Mouse (Mus musculus) T-helper 17 cell (primary cell): Measurements from ENCODE around the gene Ccdc70.
"Not testable (repeated sequence)": the region's sequence is repeated elsewhere in the genome, so short reads cannot be mapped to it uniquely, and the experiment has no call there.

Source experiments
- in situ Hi-C, 2 experiments: fragments of 300-600 bp; cut with MboI, MseI; formaldehyde crosslinking; loops; 1 replicate in 1 of 2; 2 replicates in 1 of 2; pipeline ENCODE4 v1.15.1; 2025; ENCODE audit warnings: high pct_unique_total_duplicates in 2 of 2

The Ccdc70 gene

GRCm38 (mm10) chr8:21969475-21969874 is at the start of gene Ccdc70:
Gene Ccdc70, plus strand, starts transcription at chr8:21969775.
- in situ Hi-C loops = no loop called here

GRCm38 (mm10) chr8:21930754-21931153 is 38.8 kb upstream of the Ccdc70 start:
- in situ Hi-C loops = not testable (repeated sequence)

GRCm38 (mm10) chr8:21932610-21933009 is 37.0 kb upstream of the Ccdc70 start, which contains the start of gene Defb15:
Gene Defb15, minus strand, starts transcription at chr8:21932710.
- in situ Hi-C loops = no loop called here

- in situ Hi-C loops = not testable (repeated sequence)
Observed at GRCm38 (mm10) chr8:21938052-21938451, 31.5 kb upstream of the Ccdc70 start, which contains the start of gene Defb35. Gene Defb35, plus strand, starts transcription at chr8:21938352.

GRCm38 (mm10) chr8:21946462-21946861 is 23.1 kb upstream of the Ccdc70 start, which contains the start of gene Defb13:
Gene Defb13, plus strand, starts transcription at chr8:21946762.
- in situ Hi-C loops = no loop called here

GRCm38 (mm10) chr8:21947311-21948017 is 22.1 kb upstream of the Ccdc70 start:
- in situ Hi-C loops = no loop called here

GRCm38 (mm10) chr8:21955321-21955720 is 14.3 kb upstream of the Ccdc70 start:
- in situ Hi-C loops = loop anchor here in 1 of 2 experiments (10.0 kb wide), 1 partner anchor 941 kb away; no protein-coding TSS in a partner anchor

- in situ Hi-C loops = loop anchor here in 1 of 2 experiments (10.0 kb wide), 1 partner anchor 942 kb away; no protein-coding TSS in a partner anchor
Observed at GRCm38 (mm10) chr8:21956336-21956735, 13.2 kb upstream of the Ccdc70 start.

- in situ Hi-C loops = loop anchor here in 1 of 2 experiments (10.0 kb wide), 1 partner anchor 944 kb away; no protein-coding TSS in a partner anchor
Observed at GRCm38 (mm10) chr8:21958414-21958813, 11.2 kb upstream of the Ccdc70 start, which contains the start of gene Fam90a1a. Gene Fam90a1a, plus strand, starts transcription at chr8:21958714.

GRCm38 (mm10) chr8:21966646-21967045 is 2.9 kb upstream of the Ccdc70 start:
- in situ Hi-C loops = no loop called here

GRCm38 (mm10) chr8:21978193-21978592 is 8.6 kb downstream of the Ccdc70 start:
- in situ Hi-C loops = no loop called here

- in situ Hi-C loops = no loop called here
Observed at GRCm38 (mm10) chr8:21981664-21982337, 12.2 kb downstream of the Ccdc70 start.

- in situ Hi-C loops = no loop called here
Observed at GRCm38 (mm10) chr8:21992184-21992583, 22.6 kb downstream of the Ccdc70 start.

- in situ Hi-C loops = no loop called here
Observed at GRCm38 (mm10) chr8:21995181-21995580, 25.6 kb downstream of the Ccdc70 start.

GRCm38 (mm10) chr8:22004750-22005522 is 35.4 kb downstream of the Ccdc70 start:
- in situ Hi-C loops = loop anchor here in 1 of 2 experiments (5.0 kb wide), 1 partner anchor 37 kb away; no protein-coding TSS in a partner anchor

- in situ Hi-C loops = no loop called here
Observed at GRCm38 (mm10) chr8:22006423-22006822, 36.8 kb downstream of the Ccdc70 start.

GRCm38 (mm10) chr8:22009403-22009802 is 39.8 kb downstream of the Ccdc70 start:
- in situ Hi-C loops = no loop called here

- in situ Hi-C loops = loop anchor here in 1 of 2 experiments (10.0 kb wide), 1 partner anchor 1128 kb away; no protein-coding TSS in a partner anchor
Observed at GRCm38 (mm10) chr8:22013034-22013707, 43.6 kb downstream of the Ccdc70 start.

- in situ Hi-C loops = loop anchor here in 1 of 2 experiments (10.0 kb wide), 1 partner anchor 1133 kb away; no protein-coding TSS in a partner anchor
Observed at GRCm38 (mm10) chr8:22017731-22018130, 48.2 kb downstream of the Ccdc70 start.

GRCm38 (mm10) chr8:22019498-22019897 is 49.9 kb downstream of the Ccdc70 start:
- in situ Hi-C loops = loop anchor here in 1 of 2 experiments (10.0 kb wide), 1 partner anchor 1135 kb away; no protein-coding TSS in a partner anchor

- in situ Hi-C loops = no loop called here
Observed at GRCm38 (mm10) chr8:22022244-22022643, 52.7 kb downstream of the Ccdc70 start.
